Mouse (Mus musculus) heart, postnatal 4 days (tissue): ENCODE data around the gene Fyn. TPM values are rescaled to one million over a fixed set of nuclear protein-coding genes. Genes with fewer than 3 reads are reported as not detected.

Source experiments
- DNase-seq: peaks from one replicate; pipeline ENCODE4 v3.0.0; 2021
- total RNA-seq, 2 experiments: library from RNA; stranded (reverse); gene quantifications; 2 replicates each; pipeline ENCODE4 v1.2.3; 2021

Fyn gene
- total RNA-seq, 2 experiments from 2014 or later = 51.2 to 53.0 TPM

DNA sequence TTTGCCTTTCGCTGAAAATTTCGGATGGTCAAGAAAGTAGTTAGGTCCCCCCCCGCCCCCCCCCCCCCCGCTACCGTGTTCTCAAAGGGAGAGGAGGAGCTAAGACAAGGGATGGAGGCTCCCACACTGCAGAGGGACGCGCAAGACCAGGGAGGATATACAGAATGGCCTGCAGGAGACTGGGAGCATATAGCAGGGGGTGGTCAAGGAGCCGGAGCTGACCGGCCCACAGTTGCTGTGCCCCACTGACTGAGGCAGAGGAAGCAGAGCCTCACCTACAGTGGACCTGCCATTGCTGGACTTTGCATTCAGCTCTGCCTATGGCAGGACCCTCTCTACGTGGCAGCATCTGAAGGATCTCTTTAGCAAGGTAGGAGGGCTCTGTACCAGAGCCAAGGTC is 10.6 kb downstream of the Fyn start:
- DNase-seq = no peak

DNA sequence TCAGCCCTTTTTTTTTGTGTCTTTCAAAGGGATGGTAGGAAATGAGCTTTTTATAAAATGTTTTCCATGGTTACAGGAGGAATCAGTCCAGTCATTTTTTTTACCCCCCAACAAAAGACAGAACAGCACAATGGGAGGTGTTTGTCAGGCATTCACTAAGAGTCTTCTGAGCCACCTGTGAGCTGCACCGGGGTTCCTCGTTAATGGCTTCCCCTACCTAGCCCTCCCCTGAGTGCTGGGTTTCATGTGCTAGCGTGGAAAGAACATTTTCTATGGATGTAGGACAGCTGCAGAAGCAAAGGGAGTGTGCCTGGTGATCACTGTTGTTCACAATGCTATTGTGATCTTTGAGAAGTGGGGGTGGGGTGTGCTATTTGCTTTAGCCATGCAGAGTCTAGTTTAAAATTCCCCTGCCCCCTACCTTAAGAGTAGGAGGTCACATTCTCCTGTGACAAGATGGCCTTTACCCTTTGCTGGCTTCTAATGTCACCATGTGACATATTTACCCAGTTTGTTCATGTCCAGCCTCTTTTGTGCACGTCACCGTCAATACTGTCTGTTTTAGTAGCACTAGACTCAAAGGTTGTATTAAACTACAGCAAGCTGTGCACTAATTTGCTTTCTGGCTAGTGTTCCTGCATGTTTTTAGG is 11.2 kb downstream of the Fyn start:
- DNase-seq = no peak

DNA sequence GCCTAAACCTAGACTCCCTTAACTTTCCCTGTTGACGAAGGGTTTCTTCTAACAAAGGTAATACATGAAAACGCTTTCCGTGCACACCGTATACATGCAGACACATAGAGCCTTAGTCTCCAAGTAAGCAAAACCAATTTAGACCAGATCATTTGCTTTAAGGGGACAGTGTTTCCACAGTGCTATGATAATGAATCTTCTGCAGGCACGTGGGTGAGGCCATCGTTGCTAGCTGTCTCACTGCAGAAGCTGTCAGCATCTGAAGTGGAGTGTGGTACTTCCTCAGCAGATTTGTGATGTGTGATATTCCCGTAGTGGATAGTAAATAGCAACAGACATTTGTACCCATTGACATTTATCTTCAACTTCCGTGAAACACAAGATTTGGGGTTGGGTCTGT is 16.6 kb downstream of the Fyn start:
- no peak for DNase-seq

DNA sequence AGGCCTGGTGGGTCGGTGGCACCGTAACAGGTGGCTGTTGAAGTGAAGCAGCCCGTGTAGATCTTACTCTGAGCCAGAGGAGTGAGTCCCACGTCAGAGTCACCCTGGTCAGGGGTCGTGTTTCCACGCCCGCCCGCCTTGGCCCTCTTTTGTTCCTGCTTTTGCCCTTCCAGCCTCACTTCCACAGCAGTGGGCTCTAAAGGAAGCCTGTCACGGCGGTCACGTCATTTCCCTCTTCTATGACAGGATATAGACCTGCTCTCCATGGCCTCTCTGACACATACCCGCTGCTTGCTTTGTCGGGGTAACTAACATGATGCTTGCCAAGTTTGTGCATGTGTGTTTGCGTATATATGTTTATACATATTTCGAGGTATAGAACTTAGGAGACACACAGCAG is 17.5 kb downstream of the Fyn start:
- peak; percentile 43 for DNase-seq

DNA sequence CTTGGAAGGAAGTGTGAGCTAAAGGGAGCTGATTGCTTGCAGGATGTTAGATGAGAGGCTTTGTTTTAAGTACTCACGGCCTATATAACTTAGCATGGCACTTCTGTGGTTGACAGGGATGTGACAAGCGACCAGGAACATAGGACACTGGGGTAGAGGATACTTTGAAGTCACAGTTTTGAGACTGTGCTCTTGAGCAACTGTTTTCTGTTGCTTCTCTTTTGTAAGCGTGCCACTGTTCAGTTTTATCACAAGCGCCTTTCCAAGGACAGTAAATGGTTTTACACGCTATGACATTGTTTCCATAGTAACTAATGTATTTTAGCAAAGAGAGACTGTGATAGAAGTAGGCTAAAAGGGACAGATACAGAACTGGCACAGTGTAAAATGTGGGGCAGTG is 18.4 kb downstream of the Fyn start:
- no peak for DNase-seq

DNA sequence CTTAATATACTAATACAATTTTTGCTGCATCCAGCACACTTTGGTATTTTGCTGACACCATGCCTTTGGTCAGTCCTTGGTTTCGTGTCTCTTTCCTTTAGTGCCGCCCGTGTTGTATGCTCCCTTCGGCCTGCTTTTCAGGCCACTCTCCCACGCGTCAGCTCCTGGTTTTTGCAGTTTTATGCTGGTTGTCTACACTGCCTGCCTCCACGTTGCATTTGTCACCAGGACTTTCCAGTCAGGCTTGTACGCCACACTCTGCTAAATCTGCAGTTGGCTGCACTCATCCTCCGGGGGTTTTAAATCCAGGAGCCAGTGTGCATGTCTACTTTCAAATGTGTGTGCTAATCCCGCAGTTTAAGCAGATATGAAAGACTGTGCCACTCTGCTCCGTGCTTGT is 18.9 kb downstream of the Fyn start:
- no peak for DNase-seq

DNA sequence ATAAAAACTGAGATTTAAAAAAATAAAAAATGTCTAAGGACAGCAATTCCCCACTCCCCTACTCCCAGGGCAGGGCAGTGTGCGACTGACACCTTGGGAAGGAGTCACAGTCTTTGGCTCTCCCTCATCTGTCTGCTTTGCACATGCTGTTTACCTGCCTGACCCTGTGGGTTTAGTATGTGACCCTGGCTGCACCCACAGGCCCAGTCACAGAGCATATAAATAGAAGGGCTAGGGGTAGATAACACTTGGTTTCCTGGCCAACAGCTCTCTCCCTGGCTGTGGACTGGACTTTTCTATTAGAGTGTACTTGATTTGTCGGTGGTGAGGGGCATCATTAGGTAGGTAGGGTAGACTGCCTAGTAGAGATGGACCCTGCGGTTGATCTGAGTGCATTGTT is 19.5 kb downstream of the Fyn start:
- no peak for DNase-seq

DNA sequence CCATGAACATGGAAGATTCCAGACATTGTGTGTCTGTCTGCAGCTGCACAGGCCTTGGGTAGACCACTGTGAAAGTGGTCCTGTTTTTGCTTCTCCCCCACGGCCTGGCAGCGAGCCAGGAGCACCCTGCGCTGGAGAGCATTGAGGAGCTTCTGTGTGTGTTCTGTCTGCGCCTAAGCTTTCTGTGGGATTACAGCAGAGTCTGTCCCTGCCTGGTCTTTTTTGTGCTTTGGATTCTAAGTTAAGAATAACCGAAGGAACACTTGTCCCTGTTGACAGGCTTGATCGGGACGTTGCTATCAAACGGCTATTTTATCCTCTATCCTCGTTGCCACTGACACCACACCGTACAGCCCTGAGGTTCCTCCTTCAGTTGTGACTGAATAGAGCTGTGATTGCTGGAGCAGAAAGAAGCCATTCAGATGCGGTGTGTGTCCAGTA is 20.8 kb downstream of the Fyn start:
- DNase-seq = no peak

DNA sequence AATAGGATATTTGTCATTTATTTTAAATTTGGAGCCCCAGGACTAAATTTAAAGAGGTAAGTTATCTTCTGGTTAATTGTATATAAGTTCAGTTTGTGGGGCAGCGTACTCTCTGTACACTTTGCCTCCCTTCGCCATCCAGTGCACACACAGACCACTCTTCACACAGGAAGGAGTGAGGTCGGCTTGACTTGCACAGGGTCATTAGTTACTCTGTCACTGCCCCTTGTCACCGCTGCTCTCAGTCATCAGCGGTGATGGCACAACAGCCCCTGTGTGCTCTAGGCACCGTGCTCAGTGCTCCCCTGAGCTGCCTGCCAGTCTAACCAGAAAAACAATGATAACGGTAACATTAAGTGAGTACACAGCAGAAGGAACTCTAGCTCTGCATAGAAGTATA is 21.9 kb downstream of the Fyn start:
- no peak for DNase-seq

DNA sequence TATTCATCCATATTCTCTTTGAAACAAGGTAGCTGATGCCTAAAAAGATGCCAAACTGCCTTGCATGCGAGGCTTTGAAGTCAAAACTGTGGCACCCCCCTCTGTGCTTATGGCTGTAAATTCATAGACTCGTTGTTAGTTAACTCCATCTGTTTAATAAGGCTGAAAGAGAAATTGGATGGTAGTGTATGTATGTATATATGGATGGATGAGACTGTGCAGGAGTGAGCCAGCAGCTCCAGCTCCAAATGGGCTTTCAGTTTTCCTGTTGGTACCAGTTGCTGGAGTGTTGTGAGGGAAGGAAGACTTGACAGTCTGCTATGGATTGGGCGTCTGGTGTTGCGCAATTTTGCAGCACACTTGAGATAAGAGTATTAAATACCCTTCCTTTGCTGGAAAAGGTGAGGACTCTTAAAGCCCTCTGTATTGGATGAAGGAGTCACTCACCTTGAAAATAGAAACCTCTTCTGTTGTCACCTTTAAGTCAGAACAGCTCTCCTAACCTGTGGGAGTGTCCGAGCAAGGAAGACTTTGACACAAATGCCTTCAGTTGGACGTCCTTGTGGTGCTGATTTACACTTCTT is 24.3 kb downstream of the Fyn start:
- no peak for DNase-seq

DNA sequence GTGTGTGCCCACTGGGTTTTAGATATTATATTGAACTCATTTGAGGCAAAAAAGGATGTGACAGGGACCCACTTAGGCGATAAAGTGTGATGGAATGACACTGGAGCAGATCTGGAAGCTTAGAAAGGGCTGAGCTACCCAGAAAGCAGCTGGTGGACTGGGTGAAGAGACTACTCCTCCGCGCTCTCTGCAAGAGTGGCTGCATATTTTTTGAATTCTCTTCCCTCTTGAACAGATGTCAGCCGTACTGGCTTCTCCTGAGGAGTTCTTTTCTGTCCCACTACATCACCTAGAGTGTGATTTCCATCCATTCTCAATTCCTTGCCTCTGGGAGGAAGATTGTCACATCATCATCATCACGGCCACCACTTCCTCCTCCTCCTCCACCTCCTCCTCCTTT is 26.9 kb downstream of the Fyn start:
- no peak for DNase-seq

DNA sequence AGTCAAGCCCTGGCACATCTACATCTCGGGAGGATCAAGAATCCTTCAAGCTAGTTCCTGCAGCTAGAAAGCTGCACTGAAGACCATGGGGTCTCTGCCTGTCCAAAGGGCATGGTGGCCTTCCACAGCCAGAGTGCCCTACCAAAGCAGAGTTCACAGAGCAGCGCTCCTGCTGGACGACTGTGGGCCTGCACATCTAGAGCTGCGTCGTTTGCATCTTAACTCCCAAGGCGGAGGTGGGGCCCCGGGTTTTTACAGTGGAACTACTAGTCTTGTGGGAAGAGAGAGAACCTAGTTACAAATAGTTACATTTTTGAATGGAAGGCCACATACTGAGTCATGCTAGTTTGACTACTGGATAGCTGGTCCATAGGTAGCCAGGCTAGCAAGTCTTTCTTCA is 30.3 kb downstream of the Fyn start:
- DNase-seq = no peak

DNA sequence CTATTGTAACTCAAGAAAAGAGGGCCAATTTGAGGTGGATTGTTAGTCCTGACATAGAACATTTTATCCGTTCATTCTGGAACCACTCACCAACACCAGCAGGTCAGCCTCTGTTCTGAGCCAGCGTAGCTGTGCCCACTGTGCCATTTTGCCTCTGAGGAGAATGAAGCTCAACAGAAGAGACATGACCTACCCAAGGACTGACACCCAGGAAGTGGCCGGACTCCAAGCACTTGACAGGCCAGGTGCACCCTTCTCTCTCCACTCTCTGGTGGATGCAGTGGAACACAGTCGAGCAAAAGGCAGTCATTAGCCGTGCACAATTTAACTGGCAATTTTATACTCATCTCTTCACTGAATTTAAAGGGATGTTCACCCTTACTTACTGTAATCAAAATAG is 31.5 kb downstream of the Fyn start:
- no peak for DNase-seq

DNA sequence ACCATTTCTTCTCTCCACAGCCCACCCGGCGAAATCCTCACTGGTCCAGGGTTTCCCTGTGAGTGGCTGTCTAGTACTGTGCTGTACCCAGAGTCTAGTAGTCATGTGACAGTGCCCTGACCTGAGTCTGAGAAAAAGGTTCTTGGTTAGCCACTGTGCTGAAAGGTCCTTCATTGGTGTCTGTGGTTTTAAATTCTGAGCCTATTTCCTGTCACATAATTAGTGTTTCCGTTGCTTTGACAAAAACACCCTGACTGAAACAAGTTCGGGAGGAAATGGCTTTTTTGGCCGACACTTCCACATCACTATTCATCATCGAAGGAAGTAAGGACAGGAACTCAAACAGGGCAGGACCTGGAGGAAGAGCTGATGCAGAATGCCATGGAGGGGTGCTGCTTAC is 33.8 kb downstream of the Fyn start:
- DNase-seq = no peak

DNA sequence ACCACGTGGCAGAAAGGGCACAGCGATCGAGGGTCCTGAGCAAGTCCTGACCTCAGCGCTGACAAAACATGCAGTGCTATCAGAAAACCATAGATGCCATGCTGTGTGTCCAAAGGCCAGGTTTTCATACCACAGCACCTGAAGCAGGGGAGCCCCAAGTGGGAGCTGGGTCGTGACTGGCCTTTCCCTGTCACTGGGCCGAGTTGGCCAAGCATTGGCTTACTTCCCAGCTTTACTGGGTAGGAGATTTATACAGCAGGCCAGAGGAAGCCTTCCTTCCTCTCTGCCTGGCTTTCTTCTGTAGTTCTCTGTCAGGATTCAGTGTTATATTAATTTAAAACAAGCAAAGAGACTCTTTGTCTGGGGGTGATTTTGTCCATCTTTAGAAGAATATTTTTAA is 35.1 kb downstream of the Fyn start:
- no peak for DNase-seq

DNA sequence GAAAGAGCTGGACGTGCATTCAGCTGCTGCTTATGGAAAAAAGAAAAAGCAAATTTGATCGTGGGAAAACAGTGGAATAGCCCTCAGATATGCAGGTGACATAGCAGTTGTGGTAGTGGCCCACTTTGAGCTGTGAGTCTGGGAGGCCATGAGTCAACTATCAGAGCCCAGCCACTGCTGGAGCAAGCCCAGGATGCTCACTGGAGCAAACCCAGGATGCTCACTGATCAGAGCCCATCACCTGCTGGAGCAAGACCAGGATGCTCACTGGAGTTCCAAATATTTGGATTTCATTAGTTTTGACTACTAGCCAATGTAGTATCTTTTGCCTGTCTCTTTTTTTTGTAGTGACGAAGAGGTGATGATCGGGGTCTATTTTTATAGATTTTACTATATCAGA is 35.5 kb downstream of the Fyn start:
- no peak for DNase-seq

DNA sequence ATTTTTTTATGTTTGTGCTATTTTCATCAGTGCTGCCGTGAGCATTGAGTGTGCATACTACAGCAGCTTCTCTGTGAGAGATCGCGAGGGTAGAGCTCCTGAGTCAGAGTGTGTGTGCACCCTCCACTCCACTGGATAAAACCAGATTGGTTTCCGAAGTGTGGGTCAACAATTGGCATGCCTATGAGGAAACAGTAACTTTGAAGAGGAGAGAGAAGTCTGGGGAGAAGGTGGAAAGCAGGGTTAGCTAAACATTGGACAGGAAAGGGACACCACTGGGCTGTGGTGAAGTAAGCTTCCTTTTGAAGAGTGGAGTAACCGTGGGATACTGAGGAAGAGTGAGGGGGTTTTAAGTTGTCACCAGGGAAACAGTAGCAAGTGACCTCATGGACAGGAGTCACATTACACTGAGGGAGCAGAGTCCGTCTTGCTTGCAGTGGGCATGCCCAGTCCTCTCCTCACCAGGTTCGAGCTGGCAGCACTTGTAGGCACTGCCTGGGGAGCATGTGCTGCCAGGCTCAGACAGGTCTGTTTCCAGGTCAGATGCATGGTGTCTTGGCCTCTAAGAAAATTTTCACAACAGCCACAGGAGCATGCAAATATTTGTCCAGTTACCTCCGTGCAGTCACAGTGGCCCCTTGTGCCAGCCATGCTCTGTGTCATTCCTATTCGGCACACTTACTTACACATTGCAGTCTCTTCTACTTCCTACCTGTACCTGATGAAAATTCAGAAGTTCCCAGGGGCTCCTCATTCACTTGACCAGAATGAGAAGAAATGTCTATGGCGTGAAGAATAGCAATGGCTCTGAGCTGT is 37.5 kb downstream of the Fyn start:
- DNase-seq = no peak

DNA sequence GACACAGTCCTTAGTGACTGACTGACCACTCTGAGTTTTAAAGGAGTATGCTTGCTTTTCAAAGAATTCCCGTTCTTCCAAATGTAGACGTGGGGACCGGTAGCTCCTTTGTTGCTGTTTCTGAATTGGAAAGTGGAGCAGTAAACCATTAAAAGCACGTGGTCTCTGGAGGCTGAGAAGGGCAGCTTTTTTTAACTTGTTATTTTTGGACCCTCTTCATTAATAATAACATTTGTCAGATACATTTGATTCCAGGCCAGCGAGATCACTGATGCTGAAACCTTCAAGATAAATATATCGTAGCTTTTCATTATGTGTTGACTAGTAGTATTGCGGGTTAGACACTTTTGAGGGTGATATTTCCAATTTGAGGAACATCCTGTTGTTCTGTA is 38.1 kb downstream of the Fyn start:
- no peak for DNase-seq

DNA sequence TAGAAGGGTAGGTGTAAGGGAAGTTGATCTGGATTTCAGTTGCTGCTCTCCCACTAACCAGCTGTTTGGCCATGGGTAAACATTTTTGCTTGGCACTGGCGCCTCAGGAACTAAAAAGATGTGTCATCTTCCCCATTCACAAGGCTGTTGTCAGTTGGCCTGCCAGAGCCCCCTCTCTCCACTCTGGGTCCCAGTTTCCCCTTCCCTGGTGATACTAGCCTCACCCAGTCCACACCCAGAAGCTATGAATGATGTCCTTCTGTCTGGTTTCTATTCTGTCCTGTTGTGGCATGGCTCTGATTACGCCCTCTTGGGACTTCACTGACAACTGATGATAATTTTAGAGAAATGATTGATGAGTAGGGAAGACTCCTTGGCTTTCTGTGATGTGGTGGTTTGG is 38.9 kb downstream of the Fyn start:
- DNase-seq = no peak

DNA sequence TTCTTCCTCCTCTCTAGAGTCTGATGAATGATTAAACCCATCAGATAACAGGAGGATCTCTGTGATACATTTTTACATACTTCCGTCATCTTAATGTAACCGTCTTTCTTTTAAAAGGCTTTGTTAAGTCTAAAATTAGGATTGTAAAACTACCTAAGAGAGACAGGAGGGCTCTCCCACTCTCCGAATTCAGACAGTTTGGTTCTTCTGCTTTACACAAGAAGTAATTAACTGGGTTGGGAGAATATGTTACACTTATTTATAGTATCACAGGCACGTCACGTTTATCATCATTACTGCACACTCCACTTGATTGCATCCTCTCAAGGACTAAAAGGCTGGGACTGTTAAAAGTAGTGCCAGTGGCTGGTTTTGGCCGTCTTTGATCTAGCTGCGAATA is 40.9 kb downstream of the Fyn start:
- DNase-seq = no peak

DNA sequence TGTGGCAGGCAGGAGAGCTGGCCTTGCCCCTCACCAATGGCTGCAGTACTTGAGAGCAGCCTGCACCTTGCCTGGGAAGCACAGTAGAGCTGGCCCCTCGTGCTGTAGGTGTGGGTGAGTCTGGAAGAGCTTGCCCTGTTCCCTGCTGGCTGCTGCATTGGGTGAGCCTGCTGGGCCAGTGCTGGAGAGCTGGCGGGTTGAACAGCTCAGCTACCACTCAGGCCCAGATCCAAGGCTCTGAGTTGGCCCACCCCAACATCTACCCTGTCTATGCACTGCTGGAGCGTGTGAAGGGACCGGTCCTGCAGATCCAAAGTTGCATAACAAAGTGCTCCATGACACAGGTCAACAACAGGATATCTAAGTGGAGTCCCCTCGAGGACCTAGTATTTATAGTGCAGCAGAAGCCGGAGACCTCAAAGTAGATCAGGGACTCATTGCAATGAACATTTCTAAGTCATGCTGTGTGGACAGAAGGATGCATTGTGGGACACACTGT is 41.5 kb downstream of the Fyn start:
- DNase-seq = no peak

DNA sequence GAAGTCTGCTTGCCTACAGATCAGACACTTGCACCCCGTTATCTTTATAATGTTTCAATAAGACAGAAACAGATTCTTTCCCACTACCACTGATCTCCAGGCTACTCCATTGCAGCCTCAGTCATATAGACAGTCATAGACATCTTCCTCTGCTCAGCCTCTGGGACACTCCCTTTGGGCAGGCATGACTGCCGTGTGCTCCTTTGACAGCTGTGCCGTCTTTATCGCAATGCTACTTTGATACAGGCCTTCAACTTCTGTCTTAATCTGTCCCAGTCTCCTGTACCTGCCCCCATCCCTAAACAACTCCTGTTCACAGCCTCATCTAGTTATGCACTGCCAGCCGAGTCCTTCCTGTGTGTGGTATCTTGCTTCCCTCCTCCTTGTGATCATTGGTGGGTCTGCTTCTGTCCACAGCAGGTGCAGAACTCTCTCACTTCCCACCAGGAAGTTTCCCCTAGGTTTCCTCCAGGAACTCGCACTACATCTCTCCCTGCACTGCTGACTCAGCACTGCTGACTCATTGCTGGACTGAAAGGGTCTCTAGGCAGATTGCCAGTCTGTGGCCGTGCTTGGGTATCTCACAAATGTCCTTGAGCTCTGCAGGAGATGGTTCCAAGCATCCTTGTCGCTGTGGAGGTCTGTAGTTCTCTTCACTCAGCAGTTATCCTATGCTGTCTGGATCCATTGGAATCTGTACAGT is 43.4 kb downstream of the Fyn start:
- DNase-seq = peak; percentile 61
